Mouse (Mus musculus) CH12F3 (cell line): Measurements from ENCODE around the gene Mecom.

Source experiments
- in situ Hi-C: fragments of 300-500 bp; cut with MboI; formaldehyde crosslinking; loops from 2 replicates; pipeline ENCODE4 v1.14.3; 2020; ENCODE audit warnings: low sequenced_read_pairs

Gene Mecom

DNA sequence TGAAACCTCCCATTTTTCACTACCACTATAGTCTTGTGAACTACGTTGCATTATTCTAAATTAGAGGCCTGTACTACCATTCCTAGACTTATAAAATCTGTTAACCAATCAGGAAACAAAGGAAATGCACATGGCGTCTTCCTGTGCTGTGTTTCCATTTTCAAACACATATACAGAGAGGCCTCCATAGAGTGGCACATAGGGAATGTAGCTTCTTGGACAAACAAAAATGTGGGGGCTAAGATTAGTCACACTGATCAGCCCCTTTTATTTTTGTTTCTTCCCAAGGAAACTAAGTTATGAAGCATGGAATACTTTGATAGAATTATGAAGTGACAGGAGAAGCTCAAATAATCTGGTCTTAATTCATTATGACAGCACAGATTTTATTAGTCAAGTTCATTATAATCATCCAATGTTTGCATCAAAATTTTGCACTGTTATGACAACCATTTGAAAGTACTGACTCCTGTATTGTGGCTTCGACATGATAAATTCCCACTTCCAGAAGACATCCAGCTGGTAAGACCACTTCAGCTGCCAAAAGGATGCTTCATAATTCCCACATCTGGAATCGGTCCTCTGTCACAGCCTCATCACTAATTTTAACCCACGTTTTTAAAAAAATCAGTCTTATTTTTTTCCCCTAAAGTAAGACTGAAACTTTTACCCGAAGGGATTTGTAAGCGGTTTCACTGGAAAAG, 429.1 kb downstream of the Mecom start:
- in situ Hi-C loops = no loop called here

GRCm38 (mm10) chr3:30113249-30113770, 434.5 kb downstream of the Mecom start:
- in situ Hi-C loops = no loop called here

DNA sequence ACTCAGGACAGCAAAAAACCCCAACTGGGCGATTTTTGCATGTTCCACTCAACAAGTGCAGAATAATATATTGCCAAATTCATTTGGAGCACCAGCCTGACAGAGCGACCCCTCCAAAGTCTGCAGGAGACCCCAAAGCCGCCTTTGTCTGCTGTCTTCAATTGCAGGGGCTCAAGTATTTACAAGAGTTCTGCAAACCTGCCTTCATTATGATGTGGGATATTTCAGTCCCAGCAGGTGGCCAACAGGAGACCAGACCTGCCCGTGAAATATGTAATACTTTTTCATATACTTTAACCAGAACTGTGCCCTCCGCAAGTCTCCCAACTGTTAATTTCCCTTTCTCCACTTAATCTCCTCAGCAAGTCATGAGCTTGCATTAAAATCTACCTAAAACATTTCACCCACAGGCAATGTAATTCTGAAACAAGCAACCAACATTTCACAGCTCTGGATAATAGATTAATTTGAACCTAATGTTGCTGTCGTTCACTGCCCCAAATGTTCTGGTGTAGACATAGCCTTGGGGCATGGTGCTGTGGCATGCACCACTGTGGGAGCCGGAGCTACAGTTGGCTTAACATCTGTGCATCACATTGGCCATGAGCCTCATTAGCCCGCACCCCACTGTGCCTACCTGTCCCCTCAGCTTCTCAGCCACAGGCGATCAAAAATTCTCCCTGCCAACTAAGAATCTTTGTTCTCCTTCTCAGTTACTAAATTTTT, 439.7 kb downstream of the Mecom start:
- in situ Hi-C loops = no loop called here

DNA sequence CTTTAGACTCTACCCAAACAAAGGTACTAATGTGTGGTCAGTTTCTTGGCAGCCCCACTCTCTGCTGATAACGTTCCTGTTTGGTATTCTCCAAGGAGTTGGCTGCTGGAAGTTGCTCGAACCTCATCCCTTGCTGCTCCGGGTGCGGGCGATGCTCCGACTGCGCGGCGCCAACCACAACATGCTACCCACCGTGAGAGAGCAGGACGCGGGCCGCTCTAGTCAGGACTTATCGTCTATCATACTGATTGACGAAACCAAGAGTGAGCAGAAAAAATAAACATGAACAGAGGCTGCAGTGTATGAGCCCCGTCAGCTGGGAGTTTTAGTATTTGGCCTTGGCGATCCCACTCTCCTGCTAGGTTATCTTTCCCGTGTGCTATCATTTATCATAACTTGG, 441.3 kb downstream of the Mecom start:
- in situ Hi-C loops = no loop called here

DNA sequence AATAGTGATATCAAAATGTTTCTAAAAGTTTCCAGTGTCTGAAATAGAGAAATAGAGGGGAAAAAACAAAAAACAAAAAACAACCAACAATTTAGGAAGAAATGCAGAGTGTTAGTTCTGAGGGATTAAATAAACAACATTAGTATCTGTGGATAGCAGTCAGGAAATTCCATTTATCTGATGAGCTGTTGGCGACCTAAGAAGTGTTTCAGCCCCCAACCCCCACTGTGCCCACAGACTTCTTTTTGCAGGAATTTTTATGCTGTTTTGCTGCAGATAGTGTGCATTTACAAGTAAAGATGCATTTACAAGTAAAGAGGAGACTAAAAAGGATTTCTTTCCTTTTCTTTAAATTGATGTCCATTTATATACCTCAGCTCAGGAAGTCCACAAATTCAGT, 441.9 kb downstream of the Mecom start:
- in situ Hi-C loops = no loop called here

DNA sequence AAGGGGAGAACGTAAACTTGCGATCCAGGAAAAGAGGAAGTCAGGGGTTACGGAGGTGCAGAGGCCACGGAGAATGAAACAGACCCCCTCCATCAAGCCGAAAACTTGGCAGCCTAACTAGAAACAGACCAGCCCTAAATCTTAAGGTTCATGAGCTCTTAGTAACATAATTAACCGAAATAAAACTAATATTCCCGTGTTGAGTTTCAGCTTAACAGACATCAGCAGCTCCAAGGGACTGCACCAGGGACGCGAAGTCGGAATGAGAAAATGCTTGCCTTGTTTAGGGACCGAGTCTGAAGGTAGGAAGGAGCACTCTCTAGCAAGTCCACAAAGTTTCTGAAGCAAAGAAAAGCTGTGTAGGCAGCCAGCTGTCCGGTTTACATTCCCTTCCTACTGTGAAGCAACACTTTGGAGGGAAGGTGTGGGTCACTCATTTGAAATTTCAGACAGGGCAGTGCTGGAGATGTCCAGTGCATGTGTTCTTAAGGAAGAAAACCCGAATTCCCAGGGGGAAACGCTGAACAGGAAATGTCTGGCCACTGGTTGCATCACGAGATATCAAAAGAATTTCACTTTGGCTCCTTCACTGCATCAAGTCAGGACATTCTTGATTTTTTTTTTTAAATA, 442.5 kb downstream of the Mecom start:
- in situ Hi-C loops = no loop called here

GRCm38 (mm10) chr3:30104515-30105098, 443.2 kb downstream of the Mecom start:
- in situ Hi-C loops = no loop called here

DNA sequence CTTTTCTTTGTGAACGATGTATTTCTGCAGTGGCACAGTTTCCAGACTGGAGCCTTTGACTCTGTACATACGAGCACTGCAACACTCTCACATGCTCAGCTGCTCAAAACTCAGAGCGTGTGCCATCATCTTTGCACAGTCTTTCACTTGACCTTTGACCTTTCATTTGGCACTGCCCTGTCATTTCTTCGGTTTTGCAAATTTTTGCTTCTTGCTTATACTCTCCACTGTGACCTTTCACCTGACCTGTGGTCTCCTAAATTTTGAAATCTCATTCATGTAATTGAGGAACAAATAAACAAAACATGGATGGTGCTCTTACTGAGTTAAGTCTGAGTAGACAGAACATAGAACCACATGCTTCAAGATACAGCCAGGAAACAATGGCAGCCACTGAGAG, 446.7 kb downstream of the Mecom start:
- in situ Hi-C loops = no loop called here

GRCm38 (mm10) chr3:30097713-30098112, 450.1 kb downstream of the Mecom start:
- in situ Hi-C loops = no loop called here

- in situ Hi-C loops = no loop called here
These were observed 450.7 kb downstream of the Mecom start for GRCm38 (mm10) chr3:30097129-30097528.

DNA sequence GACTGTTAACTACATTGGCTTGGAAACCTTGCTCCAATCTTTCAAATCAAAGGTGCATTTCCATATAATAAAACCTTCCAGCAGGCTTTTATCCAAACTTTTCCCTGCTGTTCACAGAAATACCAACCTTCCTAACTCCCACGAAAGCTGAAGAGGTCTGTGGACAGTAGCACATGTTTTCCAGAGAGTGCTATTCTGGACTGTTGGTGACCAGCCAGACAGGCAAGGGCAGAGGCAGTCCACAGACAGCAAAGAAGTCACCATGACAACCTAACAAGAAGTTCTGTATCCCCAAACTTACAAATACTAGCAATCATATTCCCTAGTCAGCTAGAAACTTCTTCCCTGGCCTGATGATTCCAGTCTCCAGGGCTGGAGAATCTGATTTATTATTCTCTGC, 454.8 kb downstream of the Mecom start:
- in situ Hi-C loops = no loop called here

- in situ Hi-C loops = no loop called here
These were observed 455.3 kb downstream of the Mecom start for GRCm38 (mm10) chr3:30092481-30092880.

DNA sequence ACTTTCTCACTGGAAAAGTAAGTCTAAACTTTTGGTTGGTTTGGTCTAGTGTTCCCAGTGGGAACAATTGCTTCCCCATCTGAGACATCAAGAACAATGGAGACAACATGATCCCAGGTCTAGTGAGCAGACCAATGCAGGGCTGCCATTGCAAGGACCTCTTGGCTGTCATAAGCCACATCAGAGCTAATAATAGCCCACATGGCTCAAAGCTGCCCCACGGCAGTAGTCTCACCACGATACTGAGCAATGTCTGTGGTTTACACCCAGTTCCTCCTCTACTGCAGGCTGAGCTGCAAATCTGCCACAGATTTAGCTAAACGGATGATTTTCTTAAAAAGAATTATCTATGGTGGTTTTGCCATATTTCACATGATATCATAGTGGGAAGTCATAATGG, 455.9 kb downstream of the Mecom start:
- in situ Hi-C loops = no loop called here

DNA sequence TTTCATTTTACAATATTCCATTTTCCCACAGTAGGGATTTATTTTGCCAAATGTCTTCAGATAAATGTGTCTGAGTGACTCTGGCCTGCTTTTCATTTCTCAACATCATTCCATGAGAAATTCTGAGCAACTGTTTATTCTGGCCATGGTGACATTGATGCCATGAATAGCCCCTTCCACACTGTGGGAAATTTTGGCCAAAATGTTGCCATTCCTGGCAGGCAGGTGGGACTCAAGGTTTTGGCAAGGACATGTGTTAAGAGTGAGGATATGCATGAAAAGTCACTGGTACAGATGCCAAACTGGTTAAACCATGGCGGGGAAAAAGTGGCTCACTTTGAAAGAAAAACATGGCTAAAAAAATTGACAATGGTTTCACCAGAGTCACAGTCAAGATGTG, 456.4 kb downstream of the Mecom start:
- in situ Hi-C loops = no loop called here

- in situ Hi-C loops = no loop called here
These were observed 461.7 kb downstream of the Mecom start for GRCm38 (mm10) chr3:30086139-30086538.

DNA sequence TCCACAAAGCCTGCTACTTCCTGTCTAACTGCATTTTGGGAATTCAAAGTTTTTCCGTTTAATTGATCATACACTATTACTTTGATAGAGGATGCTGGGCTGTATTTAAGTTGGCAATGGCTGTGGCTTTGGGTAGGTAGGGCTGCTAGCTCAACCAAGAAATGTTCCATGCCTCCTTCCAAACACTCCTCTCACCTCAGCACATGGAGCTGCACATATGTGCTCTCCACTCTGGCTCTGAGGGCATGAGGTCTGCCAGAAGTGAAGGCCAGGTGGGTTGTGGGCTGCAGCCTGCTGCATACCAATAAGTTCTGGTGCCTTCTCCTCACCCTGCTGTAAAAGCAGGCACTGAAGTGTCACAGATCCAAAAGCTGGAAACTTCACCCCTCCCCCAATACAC, 464.0 kb downstream of the Mecom start:
- in situ Hi-C loops = no loop called here

DNA sequence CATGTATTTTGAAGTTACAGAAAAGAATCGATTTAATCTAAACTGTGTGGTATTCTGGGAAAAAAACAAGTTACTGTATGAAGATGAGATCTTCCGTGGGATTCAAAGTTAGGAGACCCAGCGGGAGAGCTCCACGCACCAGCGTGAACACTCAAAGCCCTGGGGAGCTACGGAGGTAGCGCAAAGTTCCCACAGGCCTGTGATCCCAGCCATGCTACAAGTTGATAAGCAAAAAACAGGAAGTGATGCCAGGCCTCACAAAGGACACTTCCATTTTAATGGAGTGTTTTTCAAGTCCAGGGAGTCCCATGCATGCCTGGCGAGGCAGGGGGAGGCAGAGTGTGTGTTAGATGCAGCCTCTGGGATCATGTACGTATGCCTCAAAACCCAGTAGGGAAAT, 464.5 kb downstream of the Mecom start:
- in situ Hi-C loops = no loop called here

DNA sequence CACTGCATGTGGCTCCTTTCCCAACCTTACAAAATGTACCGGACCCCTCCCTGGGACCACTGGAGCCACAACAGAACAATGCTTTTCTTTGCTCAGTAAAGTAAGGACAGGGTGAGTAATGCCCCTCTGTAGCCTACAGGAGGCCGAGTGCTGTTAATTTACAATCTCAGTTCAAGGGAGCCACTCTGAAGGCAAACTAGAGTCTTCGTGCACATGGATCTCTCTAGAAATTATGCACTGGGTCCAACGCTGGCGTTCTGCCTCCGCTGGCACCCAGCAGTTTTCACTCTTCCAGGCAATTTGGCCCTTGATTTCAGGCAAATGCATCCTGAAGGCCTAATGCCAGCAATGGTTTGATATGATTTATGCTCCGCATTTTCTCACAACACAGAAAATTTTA, 467.0 kb downstream of the Mecom start:
- in situ Hi-C loops = no loop called here

DNA sequence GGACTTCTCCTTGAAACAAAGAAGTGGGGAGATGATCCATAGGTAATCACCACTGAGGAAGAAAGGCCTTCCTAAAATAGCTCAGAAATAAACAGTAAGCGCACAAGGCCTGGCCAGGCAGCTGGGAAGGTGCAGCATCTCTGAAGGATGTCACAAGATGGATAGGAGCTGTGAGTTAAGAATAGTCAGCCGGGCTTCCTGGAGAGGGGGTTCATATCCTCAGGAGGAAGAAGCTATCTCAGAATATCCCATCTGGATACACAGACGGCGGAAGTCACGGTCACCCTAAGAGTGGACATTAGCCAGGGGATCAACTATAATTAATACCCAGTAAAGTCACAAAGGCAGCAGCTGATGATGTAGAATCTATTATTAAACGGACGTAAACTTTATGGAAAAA, 471.3 kb downstream of the Mecom start:
- in situ Hi-C loops = no loop called here

DNA sequence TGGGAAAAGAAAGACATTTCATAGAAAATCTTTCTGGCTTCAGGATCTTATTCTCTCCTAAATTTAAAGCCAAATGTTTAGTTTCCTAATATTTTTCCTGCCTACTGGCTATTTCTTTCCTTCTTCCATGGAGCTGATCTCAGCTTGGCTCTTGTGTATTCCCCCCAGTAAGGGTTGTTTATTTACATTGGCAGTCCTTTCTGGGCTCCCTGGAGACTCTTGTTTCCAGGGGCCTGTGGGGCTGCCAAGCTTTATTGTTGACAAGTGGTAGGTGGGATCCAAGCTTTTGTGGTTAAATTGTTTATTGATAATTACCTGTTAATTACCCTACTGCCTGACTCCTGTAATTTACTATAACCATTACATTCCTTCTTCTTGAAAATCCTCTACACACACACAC, 476.5 kb downstream of the Mecom start:
- in situ Hi-C loops = no loop called here

DNA sequence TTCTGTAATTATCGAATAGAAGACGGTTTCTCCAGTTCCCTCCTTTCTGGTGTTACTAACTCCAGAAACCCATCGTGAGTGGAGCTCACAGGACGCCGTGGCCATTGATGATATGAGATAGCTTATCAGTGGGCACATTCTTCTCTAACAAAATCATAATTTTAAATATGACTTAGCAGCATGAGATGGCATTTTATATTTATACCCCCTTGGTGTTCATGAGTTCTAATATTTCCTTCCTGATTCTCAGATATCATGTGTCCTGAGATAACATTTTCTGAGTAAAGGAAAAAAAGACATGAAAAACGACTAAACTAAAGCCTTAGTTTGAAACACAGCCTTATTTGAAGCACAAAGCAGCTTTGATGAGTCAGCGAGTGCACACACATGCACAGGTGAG, 481.3 kb downstream of the Mecom start:
- in situ Hi-C loops = no loop called here

- in situ Hi-C loops = no loop called here
These were observed 487.8 kb downstream of the Mecom start for GRCm38 (mm10) chr3:30060058-30060457.
